Comparison of ENCODE assay signal across 31 mouse cellular contexts in the genomic region with DNA sequence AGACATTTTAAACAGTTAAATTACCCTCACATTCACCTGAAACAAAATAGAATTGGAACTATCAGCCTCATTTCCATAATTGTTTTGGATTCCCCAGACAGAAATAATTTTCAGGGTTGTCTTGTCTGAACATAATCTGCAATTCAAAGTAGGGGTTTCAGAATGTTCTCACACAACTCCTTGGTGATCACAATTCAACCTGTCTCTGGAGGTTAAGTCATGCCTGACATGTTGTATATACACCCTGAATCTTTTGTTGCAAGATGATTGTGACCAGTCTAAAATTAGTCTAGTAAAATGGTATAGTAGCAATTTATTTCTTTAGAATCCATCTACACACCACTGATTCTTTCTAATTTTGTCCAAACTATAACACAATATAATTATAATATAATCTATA. TPM values are rescaled to one million over a fixed set of nuclear protein-coding genes. Genes with fewer than 3 reads are reported as not detected.
DNase-seq lines count a peak whose midpoint lies in the region; ATAC-seq and TF ChIP-seq lines count a peak whose summit lies in the region.
"Had no signal": no experiment of that assay in that cellular context is flagged by ENCODE, and none has a peak within 500 bp of the region (broad histone marks: within the 10 kb centered on the region; RNA-seq: fewer than 3 reads in every experiment).

No protein-coding gene starts in this region.

- no peak for DNase-seq in left cerebral cortex, adult 2 months (ENCODE audit: extremely low spot score in 1 of 2, low spot score in 2 of 2)
- DNase-seq in left cerebral cortex, adult 9 months (ENCODE audit: low spot score in 2 of 2) = no peak
- peak; percentile 19 for DNase-seq in midbrain, embryonic 14.5 days
- peak; percentile 40 for DNase-seq in CH12.LX (ENCODE audit: extremely low read depth)
- no peak for DNase-seq in urinary bladder, postnatal 4 days (ENCODE audit: low spot score in 2 of 2)
- DNase-seq: adrenal gland, adult 2 months; adrenal gland, postnatal 14 days; B cell, adult 2 months; cerebellum, adult 11-12 months; cerebellum, adult 8-10 months; cerebellum, postnatal 10 days; cerebellum, postnatal 36 days; embryo, embryonic 11 days; gastrocnemius, postnatal 25 days; heart, adult 2 months; heart, postnatal 14 days; heart, postnatal 4 days had no signal

- intact Hi-C loops in left cerebral cortex, adult 2 months (cut with DNase I) = no loop called here

- TF ChIP-seq CTCF in left cerebral cortex, adult 2 months (IDR thresholded peaks at IDR 0.05) = no peak
- TF ChIP-seq CTCF in CH12.LX (conservative IDR thresholded peaks at IDR 0.05 in 1 of 2, IDR thresholded peaks at IDR 0.05 in 1 of 2; ENCODE audit: low read depth in 2 of 2, low read length in 2 of 2) = no peak

- no peaks in the 10 kb centered on the region for H3K36me3 ChIP-seq in midbrain, embryonic 14.5 days (ENCODE audit: control insufficient read depth, insufficient read depth, low read length)
- H3K36me3 ChIP-seq in midbrain, embryonic 13.5 days = no peaks in the 10 kb centered on the region
- no peaks in the 10 kb centered on the region for H3K36me3 ChIP-seq in CH12.LX (replicated peaks in 1 of 2; ENCODE audit: control insufficient read depth in 1 of 2, insufficient read depth in 1 of 2, low read length in 1 of 2)
- H3K36me3 ChIP-seq: embryonic facial prominence, embryonic 10.5 days; embryonic facial prominence, embryonic 13.5 days; forebrain, embryonic 12.5 days; forebrain, embryonic 15.5 days; heart, embryonic 10.5 days; heart, embryonic 13.5 days; hindbrain, embryonic 15.5 days had no signal

- H3K4me3 ChIP-seq in left cerebral cortex, adult 2 months = no peak overlapping the region
- H3K4me3 ChIP-seq in midbrain, embryonic 14.5 days (replicated peaks; ENCODE audit: low read depth, low read length) = no peak overlapping the region
- no peak overlapping the region for H3K4me3 ChIP-seq in midbrain, embryonic 13.5 days (replicated peaks)
- no peak overlapping the region for H3K4me3 ChIP-seq in CH12.LX (replicated peaks in 1 of 3; ENCODE audit: low read depth in 2 of 3, low read length in 2 of 3, poor library complexity in 1 of 3)
- H3K4me3 ChIP-seq: embryonic facial prominence, embryonic 10.5 days; embryonic facial prominence, embryonic 13.5 days; erythroblast, embryonic 14.5 days; forebrain, embryonic 12.5 days; forebrain, embryonic 15.5 days; heart, adult 2 months; heart, embryonic 10.5 days; heart, embryonic 13.5 days; hindbrain, embryonic 15.5 days had no signal

- no peak overlapping the region for H3K9ac ChIP-seq in midbrain, embryonic 14.5 days (replicated peaks; ENCODE audit: low read length)
- H3K9ac ChIP-seq in midbrain, embryonic 13.5 days (replicated peaks) = no peak overlapping the region
- H3K9ac ChIP-seq in CH12.LX (ENCODE audit: insufficient read depth, low read depth) = no peak overlapping the region
- H3K9ac ChIP-seq: embryonic facial prominence, embryonic 13.5 days; forebrain, embryonic 12.5 days; forebrain, embryonic 15.5 days; heart, embryonic 13.5 days; hindbrain, embryonic 15.5 days had no signal

- no peaks in the 10 kb centered on the region for H3K9me3 ChIP-seq in midbrain, embryonic 14.5 days (ENCODE audit: control insufficient read depth, low read length)
- no peaks in the 10 kb centered on the region for H3K9me3 ChIP-seq in midbrain, embryonic 13.5 days
- H3K9me3 ChIP-seq in CH12.LX (replicated peaks; ENCODE audit: low read length) = no peaks in the 10 kb centered on the region
- H3K9me3 ChIP-seq: embryonic facial prominence, embryonic 10.5 days; embryonic facial prominence, embryonic 13.5 days; forebrain, embryonic 12.5 days; forebrain, embryonic 15.5 days; heart, embryonic 10.5 days; heart, embryonic 13.5 days; hindbrain, embryonic 15.5 days had no signal

- H3K27me3 ChIP-seq in midbrain, embryonic 14.5 days (ENCODE audit: control insufficient read depth, insufficient read depth, low read length) = no peaks in the 10 kb centered on the region
- peaks cover 6% of the 10 kb centered on the region; the same call in 1 of the 2 replicates for H3K27me3 ChIP-seq in midbrain, embryonic 13.5 days
- H3K27me3 ChIP-seq in CH12.LX (replicated peaks) = peaks cover 6% of the 10 kb centered on the region
- H3K27me3 ChIP-seq: embryonic facial prominence, embryonic 13.5 days; forebrain, embryonic 12.5 days; forebrain, embryonic 15.5 days; heart, embryonic 13.5 days; hindbrain, embryonic 15.5 days had no signal

- dilution Hi-C loops in CH12.LX (cut with MboI; ENCODE audit: extremely low pct_ligation_motif_present, extremely low pct_unique_long_range_greater_than_20kb, low sequenced_read_pairs) = no loop called here

- H3K79me2 ChIP-seq in CH12.LX (replicated peaks; ENCODE audit: control insufficient read depth, extremely low read depth, insufficient read depth, poor library complexity, severe bottlenecking) = no peaks in the 10 kb centered on the region

- H3K4me2 ChIP-seq in midbrain, embryonic 14.5 days (ENCODE audit: low read length) = no peak overlapping the region
- H3K4me2 ChIP-seq in midbrain, embryonic 13.5 days (replicated peaks) = no peak overlapping the region
- no peak overlapping the region for H3K4me2 ChIP-seq in CH12.LX (ENCODE audit: insufficient read depth, low read depth, poor library complexity, severe bottlenecking)
- H3K4me2 ChIP-seq: embryonic facial prominence, embryonic 13.5 days; forebrain, embryonic 12.5 days; forebrain, embryonic 15.5 days; heart, embryonic 13.5 days; hindbrain, embryonic 15.5 days had no signal

- in situ Hi-C loops in CH12.LX (cut with MboI; ENCODE audit: low pct_ligation_motif_present, low pct_unique_long_range_greater_than_20kb, low sequenced_read_pairs) = loop anchor here (25.0 kb wide), 1 partner anchor 193 kb away; no protein-coding TSS in a partner anchor

- no peak for TF ChIP-seq RAD21 in CH12.LX (IDR thresholded peaks at IDR 0.05; ENCODE audit: low read depth, low read length)

- H3K27ac ChIP-seq in left cerebral cortex, adult 2 months = peak overlapping the region; percentile 6; the same call in 1 of the 2 replicates
- no peak overlapping the region for H3K27ac ChIP-seq in midbrain, embryonic 14.5 days (replicated peaks; ENCODE audit: low read depth, low read length)
- no peak overlapping the region for H3K27ac ChIP-seq in midbrain, embryonic 13.5 days
- no peak overlapping the region for H3K27ac ChIP-seq in CH12.LX (ENCODE audit: insufficient read depth, low read depth)
- H3K27ac ChIP-seq: embryonic facial prominence, embryonic 10.5 days; embryonic facial prominence, embryonic 13.5 days; forebrain, embryonic 12.5 days; forebrain, embryonic 15.5 days; heart, adult 2 months; heart, embryonic 10.5 days; heart, embryonic 13.5 days; hindbrain, embryonic 15.5 days had no signal

- TF ChIP-seq POLR2A in CH12.LX (IDR thresholded peaks at IDR 0.05; ENCODE audit: low read depth, low read length) = no peak

- H3K4me1 ChIP-seq in midbrain, embryonic 14.5 days (ENCODE audit: control insufficient read depth, insufficient read depth, low read length) = no peaks in the 10 kb centered on the region
- no peaks in the 10 kb centered on the region for H3K4me1 ChIP-seq in midbrain, embryonic 13.5 days (replicated peaks)
- H3K4me1 ChIP-seq in CH12.LX (ENCODE audit: control insufficient read depth in 1 of 2, insufficient read depth in 2 of 2) = peaks cover 0 to 7% of the 10 kb centered on the region in 2 experiments; a peak in 1 of 4 replicates
- H3K4me1 ChIP-seq: embryonic facial prominence, embryonic 10.5 days; embryonic facial prominence, embryonic 13.5 days; forebrain, embryonic 12.5 days; forebrain, embryonic 15.5 days; heart, embryonic 10.5 days; heart, embryonic 13.5 days; hindbrain, embryonic 15.5 days had no signal

- no peak for TF ChIP-seq EP300 in CH12.LX (IDR thresholded peaks at IDR 0.05; ENCODE audit: low read length)

- ATAC-seq in midbrain, embryonic 14.5 days (ENCODE audit: low FRiP score, low TSS enrichment) = no peak
- no peak for ATAC-seq in midbrain, embryonic 13.5 days
- ATAC-seq: forebrain, embryonic 15.5 days had no signal

TF ChIP-seq in CH12.LX, 34 proteins besides CTCF, POLR2A, EP300 and RAD21:
- TF ChIP-seq ELF1 (IDR thresholded peaks at IDR 0.05; ENCODE audit: low read depth, low read length) (no peak), ZMIZ1 (IDR thresholded peaks at IDR 0.05; ENCODE audit: low read depth, low read length) (no peak), ZC3H11A (IDR thresholded peaks at IDR 0.05; ENCODE audit: low read depth, low read length) (no peak), MYC (IDR thresholded peaks at IDR 0.05; ENCODE audit: low read depth, low read length) (no peak), ZKSCAN1 (IDR thresholded peaks at IDR 0.05; ENCODE audit: borderline replicate concordance, low read depth, low read length) (no peak), PAX5 (IDR thresholded peaks at IDR 0.05; ENCODE audit: low read length) (no peak), NRF1 (IDR thresholded peaks at IDR 0.05; ENCODE audit: low read depth, low read length) (no peak), CHD2 (IDR thresholded peaks at IDR 0.05; ENCODE audit: low read length) (no peak), BHLHE40 (IDR thresholded peaks at IDR 0.05; ENCODE audit: low read depth, low read length) (no peak), TBP (conservative IDR thresholded peaks at IDR 0.05; ENCODE audit: low read depth, low read length) (no peak), KAT2A (IDR thresholded peaks at IDR 0.05; ENCODE audit: insufficient replicate concordance, low read length) (no peak), E2F4 (IDR thresholded peaks at IDR 0.05; ENCODE audit: insufficient replicate concordance, low read depth, low read length) (no peak), MXI1 (IDR thresholded peaks at IDR 0.05; ENCODE audit: low read depth, low read length) (no peak), POLR2AphosphoS2 (IDR thresholded peaks at IDR 0.05; ENCODE audit: low read depth, low read length) (no peak)

RNA-seq across cellular contexts. Expression of gene Snrpb2, which starts 7.6 kb away (rescaled TPM):
- 10 to 100 TPM; 31.0 to 34.7 TPM for total RNA-seq in left cerebral cortex, adult 2 months (2021)
- 56.8 and 71.0 TPM in 2 replicates for polyA plus RNA-seq in midbrain, embryonic 14.5 days (2014; fragmentation: Nextera tagmentation; extraction: Ambion mirVana)
- 80.8 and 98.0 TPM in 2 replicates for polyA plus RNA-seq in midbrain, embryonic 13.5 days (2015; fragmentation: Nextera tagmentation; extraction: Ambion mirVana)
- total RNA-seq in CH12.LX (2012; rRNA removed) (31.0 and 43.4 TPM in 2 replicates), CH12.LX (2014; rRNA removed) (201 and 214 TPM in 2 replicates)
- polyA plus RNA-seq in CH12.LX (2012; ENCODE audit: insufficient read length, low read depth) = 116 TPM in 2 replicates

RNA-seq across cellular contexts. Expression of gene Otor, which starts 23.0 kb away (rescaled TPM):
- total RNA-seq in left cerebral cortex, adult 2 months (2021) = not detected
- polyA plus RNA-seq in midbrain, embryonic 14.5 days (2014; fragmentation: Nextera tagmentation; extraction: Ambion mirVana) = 1.8 and 4.8 TPM in 2 replicates
- polyA plus RNA-seq in midbrain, embryonic 13.5 days (2015; fragmentation: Nextera tagmentation; extraction: Ambion mirVana) = 3.7 and 5.5 TPM in 2 replicates
- total RNA-seq in CH12.LX (2012; rRNA removed) (not detected in 2 replicates), CH12.LX (2014; rRNA removed) (not detected in 2 replicates)
- not detected in 2 replicates for polyA plus RNA-seq in CH12.LX (2012; ENCODE audit: insufficient read length, low read depth)
- total RNA-seq: adrenal gland, adult 2 months; adrenal gland, postnatal 14 days; adrenal gland, postnatal 4 days; gastrocnemius, adult 8-10 months; gastrocnemius, postnatal 25 days; heart, adult 2 months; heart, postnatal 14 days; heart, postnatal 4 days; MEL had no signal
- polyA plus RNA-seq: adrenal gland, adult 2 months; cortical plate, adult 2 months; erythroblast, embryonic 14.5 days; gonadal fat pad, adult 2 months; heart, adult 2 months had no signal

Comparison
In these comparisons a context has a peak if more than half of its experiments do, and no peak if none do; other contexts are left out.
1. DNase-seq: peak in midbrain, embryonic 14.5 days (single experiment) and CH12.LX (single experiment); none in left cerebral cortex, adult 2 months (0 of 2), left cerebral cortex, adult 9 months (0 of 2) and urinary bladder, postnatal 4 days (0 of 2).